Mouse (Mus musculus) pancreas, adult 10 weeks (tissue): ENCODE data around the gene Elp5. TPM values are rescaled to one million over a fixed set of nuclear protein-coding genes. Genes with fewer than 3 reads are reported as not detected.

Experiments
- polyA plus RNA-seq: library from polyadenylated mRNA; stranded (reverse); fragments of 350-450 nt; fragmentation: Illumina TruSeq; extraction: RNeasy Lipid Tissue Mini Kit (QIAGEN cat#74804); gene quantifications from one replicate; pipeline ENCODE4 v1.2.3, GENCODE M21; 2015; ENCODE audit warnings: low read depth, low replicate concordance; ENCODE audit not compliant: insufficient read depth

Elp5 gene
- 22.5 TPM for polyA plus RNA-seq

DNA sequence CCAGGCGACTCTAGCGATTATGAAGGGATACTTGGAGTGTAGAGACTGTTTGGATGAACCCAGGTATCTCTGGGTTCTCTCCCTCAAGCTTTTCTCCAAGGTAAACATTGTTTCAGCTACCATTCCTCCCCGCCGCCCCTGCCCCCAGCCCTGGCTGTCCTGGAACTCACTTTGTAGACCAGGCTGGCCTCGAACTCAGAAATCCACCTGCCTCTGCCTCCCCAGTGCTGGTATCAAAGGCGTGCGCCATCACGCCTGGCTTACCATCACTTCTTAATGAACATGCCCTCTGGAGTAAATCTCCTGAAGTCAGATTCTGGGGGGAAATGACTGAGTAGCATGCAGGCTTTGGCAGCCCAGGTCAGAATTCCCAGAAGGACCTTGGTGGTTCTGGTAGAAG is at the start of gene Elp5:
Gene Elp5, minus strand, starts transcription at position 293 of the 400 bp plus-strand sequence.

DNA sequence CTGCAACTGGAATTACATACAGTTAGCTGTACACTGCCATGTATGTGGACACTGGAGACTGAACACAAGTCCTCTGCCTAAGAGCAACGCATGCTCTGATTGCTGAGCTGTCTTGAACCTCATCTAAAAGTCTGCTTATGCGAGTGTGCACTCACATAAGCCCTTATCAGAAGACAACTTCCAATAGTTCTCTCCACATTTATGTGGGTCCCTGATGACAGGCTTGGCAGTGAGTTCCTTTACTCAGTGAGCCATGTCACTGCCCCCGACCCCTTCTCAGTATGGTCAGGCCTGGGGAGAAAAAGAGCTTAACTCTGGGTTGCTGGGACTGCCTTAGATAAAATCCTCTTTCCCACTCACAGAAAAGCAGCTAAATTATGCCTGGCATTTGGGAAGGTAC is 34.4 kb upstream of the Elp5 start, which contains the start of gene Dlg4:
Gene Dlg4, plus strand, starts transcription at position 274 of the 400 bp plus-strand sequence.

DNA sequence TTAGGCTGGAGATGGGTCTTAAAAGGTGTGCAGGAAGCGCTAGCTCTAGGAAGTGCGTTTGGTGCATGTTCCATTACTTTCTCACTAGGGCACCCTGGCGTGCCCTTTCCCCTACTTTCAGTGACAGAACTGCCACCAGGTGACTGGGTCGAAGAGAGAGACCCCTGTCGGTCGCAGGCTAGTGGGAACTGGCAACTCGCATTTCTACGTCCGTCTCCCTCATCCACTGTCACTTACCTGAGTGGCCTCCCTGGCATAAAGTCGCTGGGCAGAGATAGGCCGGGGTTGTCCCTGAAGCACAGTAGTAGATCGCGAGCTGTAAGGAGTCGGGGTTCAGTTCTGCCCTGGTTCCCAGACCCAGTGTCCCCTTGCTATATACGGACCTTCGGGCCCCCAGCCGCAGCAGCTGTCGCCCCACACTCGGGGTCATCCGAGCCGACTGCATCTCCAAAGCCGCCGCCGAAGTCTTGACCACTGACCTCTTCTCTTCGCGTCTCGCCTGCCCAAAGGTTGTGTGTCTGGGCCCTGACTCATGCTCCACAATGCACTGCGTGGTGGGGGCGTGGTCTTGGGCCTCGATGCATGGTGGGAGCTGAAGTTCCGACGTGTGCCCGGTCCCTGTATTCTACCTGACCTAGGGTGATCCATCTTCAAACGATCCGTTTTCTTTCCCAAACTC is 32.7 kb upstream of the Elp5 start, which contains the start of gene Acadvl:
Gene Acadvl, minus strand, starts transcription at position 532 of the 679 bp plus-strand sequence.

DNA sequence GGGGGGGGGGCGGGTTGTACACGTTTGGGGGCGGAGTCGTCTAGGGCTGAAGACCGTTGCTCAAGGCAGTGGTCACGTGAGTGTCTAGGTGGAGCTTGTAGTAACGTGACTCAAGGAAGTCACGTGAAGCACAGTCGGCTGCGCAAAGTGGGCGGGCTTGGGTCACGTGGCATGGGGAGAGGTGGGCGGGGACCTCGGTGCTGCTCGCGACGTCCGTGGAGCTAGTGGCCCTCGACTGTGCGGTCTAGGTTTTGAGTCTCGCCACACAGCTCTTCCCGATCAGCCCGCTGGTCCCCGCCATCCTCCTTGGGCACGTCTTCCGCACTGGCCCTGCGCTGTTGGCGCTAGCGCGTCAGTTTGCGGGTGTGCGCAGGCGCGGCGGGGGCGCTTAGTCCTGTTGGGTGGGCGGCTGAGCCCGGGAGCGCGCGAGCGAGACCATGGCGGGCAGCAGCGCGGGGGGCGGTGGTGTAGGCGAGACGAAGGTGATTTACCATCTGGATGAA is 18.1 kb upstream of the Elp5 start, which contains the start of gene Dvl2:
Gene Dvl2, plus strand, starts transcription at position 200 of the 503 bp plus-strand sequence.

DNA sequence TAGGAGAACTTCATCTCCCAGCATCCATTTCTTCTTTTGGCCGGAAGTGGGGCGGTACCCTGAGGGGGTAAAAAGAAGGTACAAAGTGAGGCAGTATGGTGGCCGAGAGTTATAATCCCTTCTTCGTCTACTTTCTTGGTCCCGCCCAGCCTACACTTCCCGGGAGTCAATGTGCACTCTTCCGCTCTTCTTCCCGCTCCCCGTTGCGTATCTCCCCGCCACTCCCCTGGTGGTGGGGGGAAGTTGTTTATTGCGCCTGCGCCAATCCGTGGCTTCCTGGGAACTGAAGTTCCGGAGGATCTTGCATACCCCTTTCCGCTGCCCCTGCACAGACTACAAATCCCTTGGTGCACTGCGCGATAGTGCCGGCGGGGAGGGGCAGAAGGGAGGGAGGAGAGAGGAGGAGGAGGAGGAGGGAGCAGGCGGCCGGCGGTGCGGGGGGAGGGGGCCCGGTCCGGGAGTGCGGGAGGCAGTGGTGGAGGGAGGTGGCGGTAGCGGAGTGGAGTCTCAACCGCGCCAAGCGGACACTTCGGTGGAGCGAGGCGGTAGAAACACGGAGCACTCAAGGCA is 13.2 kb upstream of the Elp5 start, which contains the start of gene Phf23:
Gene Phf23, plus strand, starts transcription at position 387 of the 570 bp plus-strand sequence.

DNA sequence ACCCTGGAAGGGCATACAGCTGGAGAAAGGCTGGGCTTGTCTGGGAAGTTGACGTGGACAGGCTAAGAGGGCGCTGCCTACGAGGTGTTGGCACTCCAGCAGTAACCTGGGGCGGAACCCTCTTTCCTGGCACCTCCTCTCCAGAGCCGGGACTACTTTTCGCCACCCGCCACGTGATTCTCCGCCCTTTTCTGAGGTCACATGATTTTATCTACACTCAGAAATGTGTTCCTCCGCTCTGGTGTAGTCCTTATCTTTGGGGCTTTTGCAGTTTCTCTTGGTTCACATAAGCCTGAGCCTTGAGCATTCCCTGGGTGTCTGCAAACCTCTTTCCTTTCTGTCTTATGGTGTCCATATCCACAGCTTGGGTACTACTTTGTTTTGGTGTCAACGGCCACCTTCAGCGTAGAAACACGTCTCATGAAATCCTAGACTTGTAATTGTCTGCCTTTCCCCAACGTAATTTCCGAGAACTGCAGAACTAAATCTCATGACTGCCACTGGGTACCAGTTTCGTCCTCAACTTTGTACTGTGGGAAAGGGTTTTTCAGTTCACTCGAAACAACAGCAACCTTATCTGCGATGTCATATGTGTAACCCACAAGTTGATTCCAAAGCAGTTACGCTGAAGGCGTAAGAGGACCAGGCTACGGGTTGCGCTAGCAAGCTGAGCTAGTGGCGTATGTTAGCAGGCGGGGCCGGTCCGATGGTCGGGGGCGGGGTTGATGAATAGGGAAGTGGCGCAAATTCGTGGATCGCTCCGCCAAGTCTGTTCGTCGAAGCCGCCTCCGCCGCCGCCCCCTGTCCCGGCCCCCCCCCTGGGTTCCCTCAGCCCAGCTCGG is 8.8 kb upstream of the Elp5 start, which contains the start of gene Gabarap:
Gene Gabarap, plus strand, starts transcription at position 294 of the 842 bp plus-strand sequence.

DNA sequence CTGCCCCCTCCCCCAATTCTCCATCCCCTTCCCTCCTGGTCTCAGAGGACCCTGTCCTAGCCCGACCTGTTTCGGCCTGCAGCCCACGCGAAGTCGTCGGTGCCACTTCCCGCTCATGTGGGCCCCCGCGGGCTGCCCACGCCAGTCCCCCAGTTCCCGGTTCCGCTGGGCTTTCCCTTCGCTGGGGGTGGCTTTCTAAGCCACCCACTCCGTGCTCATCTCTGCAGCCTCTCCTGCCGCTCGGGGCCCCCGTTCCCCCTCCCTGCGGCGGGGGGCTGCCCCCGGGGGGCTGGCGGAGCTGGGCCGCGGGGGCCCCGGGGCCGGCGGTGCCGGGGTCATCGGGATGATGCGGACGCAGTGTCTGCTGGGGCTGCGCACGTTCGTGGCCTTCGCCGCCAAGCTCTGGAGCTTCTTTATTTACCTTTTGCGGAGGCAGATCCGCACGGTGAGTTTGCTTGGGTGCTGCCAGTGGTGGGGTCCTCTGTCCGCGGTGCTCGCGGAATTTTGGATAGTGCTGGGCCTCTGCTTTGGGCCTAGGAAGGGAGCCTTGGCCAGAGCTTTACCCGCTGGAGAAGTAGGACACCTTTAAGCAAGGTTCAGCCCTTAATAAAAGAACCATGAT is 1.1 kb downstream of the Elp5 start, which contains the start of gene Ctdnep1:
Gene Ctdnep1, plus strand, starts transcription at position 16 of the 622 bp plus-strand sequence.

DNA sequence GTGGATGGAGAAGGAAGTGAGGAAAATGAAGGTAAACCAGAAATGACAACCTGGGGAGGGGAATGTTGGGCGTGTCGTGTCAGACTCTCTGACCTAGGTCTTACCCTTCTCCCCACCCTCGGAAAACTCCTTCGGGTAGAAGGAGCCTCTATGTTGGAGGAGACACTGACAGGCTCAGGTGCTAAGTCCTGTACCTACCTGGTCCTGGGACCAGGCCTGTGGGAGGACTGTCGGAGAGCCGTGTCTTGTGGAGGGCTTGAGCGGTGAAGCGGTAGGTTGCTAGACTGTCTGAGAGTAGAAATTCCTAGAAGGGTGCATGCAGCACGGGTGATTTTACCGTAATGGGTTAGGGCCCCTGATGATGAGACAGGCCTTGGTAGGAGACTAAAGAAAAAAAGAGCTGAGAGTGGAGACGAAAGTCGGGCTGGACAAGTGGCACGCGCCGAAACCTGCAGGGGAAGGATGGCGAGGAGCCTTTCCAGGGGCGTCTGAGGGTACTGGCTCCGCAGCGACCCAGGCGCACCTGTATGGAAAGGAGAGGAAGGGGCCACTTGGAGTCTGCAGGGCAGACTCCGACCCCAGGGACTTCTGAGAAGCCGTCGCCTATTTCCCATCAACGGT is 17.6 kb downstream of the Elp5 start, which contains the start of gene Cldn7:
Gene Cldn7, plus strand, starts transcription at position 130 of the 621 bp plus-strand sequence.

DNA sequence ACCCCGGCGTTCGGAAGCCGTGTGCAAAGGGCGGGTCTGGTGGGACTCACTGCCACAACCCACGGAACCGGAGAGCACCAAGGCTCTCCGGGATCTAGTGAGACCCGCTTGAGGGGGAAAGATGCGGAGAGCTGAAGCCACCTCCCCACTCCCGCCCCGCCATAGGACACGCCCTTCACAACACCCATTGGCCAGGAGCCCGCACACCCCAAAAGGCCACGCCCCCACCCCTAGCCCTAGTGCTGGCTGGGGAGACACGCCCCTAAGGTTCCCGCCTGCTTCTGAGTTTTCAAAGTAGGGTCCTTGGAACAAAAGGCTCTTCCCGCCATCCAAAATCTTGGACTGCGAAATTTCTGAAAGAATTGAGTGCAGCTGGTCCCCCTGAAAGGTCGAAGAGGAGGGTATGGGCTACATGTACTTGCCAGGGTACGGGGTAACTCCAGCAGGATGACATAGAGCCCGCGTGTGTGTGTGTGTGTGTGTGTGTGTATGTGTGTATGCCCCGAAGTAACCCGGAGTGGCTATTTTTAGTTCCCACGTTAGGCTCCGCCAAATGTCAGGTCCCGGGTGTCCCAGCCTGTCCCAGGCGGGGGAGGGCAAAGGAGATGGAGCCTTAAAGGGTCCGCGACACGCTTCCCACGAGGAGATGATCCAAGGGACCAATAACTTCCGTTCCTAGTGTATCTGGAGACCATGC is 34.1 kb downstream of the Elp5 start, which contains the start of gene Slc2a4:
Gene Slc2a4, minus strand, starts transcription at position 123 of the 697 bp plus-strand sequence.

DNA sequence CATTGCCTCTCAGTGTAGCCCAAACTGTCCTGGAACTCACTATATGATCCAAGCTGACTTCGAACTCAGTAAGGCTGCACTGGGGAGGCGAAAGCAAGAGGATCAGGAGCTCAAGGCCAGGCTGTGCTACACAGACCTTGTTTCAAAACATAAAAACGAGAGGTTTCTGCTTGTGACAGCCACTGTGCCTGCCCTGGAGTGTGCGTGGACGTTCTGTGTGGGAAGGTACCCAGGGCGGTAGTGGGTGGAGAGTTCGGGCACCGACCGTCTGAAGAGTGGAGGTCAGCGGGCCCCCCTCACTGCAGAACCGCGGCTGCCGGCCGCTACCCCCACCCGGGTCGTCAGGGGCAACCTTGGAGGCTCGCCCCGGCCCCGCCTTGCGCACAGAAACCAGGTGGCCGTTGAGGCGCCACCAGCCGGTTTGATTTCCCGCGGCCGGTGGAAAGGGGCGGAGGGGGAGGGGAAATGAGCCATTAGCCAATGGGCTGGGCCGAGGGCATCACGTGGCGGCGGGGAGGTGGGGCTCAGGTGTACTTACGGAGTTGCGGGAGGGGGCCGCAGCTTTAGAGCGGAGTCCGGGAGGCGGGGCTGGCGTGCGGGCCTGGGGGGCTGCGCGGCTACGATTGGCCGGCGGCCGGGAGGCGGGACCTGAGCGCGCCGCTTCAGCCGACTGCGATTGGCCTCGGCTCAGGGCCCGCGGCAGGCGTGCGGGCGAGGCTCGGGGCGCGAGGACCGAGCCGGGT is 47.0 kb downstream of the Elp5 start, which contains the start of gene Ybx2:
Gene Ybx2, plus strand, starts transcription at position 660 of the 743 bp plus-strand sequence.

DNA sequence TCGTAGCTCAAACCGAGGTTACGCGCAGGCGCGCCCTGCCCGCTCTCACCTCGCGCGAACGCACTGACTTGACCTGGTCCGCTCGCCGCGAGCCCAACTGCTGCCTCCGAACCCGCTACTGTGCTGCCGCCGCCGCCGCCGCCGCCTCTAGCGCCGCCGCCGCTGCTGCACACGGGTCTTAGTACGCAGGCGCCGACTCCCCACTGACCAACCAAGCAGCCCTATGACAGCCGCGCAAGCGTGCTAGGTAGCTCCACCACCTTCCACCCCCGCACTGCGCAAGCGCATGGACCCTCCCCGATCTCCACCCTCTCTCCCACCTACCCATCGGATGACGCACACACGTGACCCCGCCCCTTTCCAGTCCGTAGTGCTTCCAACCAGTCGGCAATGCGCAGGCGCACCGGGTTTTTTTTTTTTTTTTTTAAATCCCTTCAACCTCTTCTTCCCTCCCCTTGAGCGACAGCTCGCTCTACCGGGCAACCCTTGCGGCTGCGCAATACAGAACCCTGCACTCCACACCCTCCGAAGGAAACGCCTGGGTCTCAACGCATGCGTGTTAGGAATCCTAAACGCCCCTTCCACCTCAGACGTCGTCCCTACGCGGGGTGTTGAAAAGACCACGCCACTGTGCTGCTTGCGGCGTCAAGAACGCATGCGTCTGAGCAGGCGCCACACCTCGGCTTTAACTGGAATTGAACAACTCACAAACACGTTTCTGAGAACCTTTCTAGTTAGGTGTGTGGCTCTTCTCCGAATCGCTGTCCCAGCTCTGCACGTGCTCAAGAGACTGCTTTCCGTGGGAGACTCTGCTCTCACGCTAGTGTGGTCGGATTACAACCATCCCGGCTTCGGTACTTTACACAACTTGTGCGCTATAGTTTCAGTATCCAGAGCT is 61.0 kb downstream of the Elp5 start, which contains the start of gene Eif5a:
Gene Eif5a, minus strand, starts transcription at position 845 of the 898 bp plus-strand sequence.

Other genes starting within 250 kb of the Elp5 start
- 11.2 TPM for gene Polr2a, start 223.9 kb downstream of the Elp5 start, polyA plus RNA-seq
- gene Slc35g3, start 220.5 kb downstream of the Elp5 start, polyA plus RNA-seq: not detected
- gene Zbtb4, start 216.6 kb downstream of the Elp5 start, polyA plus RNA-seq: 7.3 TPM
- gene Chrnb1, start 186.6 kb downstream of the Elp5 start, polyA plus RNA-seq: 3.0 TPM
- 1.2 TPM for gene Fgf11, start 180.7 kb downstream of the Elp5 start, polyA plus RNA-seq
- 1.6 TPM for gene Tmem102, start 176.9 kb downstream of the Elp5 start, polyA plus RNA-seq
- not detected for gene Gm39566, start 167.2 kb downstream of the Elp5 start, polyA plus RNA-seq
- gene Spem2, start 164.1 kb downstream of the Elp5 start, polyA plus RNA-seq: not detected
- not detected for gene Spem1, start 160.3 kb downstream of the Elp5 start, polyA plus RNA-seq
- 6.3 TPM for gene Nlgn2, start 144.7 kb downstream of the Elp5 start, polyA plus RNA-seq
- gene Tmem256, start 144.0 kb downstream of the Elp5 start, polyA plus RNA-seq: 73.9 TPM
- 8.3 TPM for gene Plscr3, start 136.1 kb downstream of the Elp5 start, polyA plus RNA-seq
- 6.0 TPM for gene Tnk1, start 123.8 kb downstream of the Elp5 start, polyA plus RNA-seq
- not detected for gene Tmem95, start 104.5 kb downstream of the Elp5 start, polyA plus RNA-seq
- gene Kctd11, start 101.1 kb downstream of the Elp5 start, polyA plus RNA-seq: 1.4 TPM
- 0.87 TPM for gene Acap1, start 87.0 kb downstream of the Elp5 start, polyA plus RNA-seq
- not detected for gene 2810408A11Rik, start 81.5 kb downstream of the Elp5 start, polyA plus RNA-seq
- 12.3 TPM for gene Neurl4, start 81.4 kb downstream of the Elp5 start, polyA plus RNA-seq
- 25.1 TPM for gene Gps2, start 68.6 kb downstream of the Elp5 start, polyA plus RNA-seq
- gene Eif5a, start 60.6 kb downstream of the Elp5 start, polyA plus RNA-seq: 133 TPM
- gene Ybx2, start 46.7 kb downstream of the Elp5 start, polyA plus RNA-seq: 1.6 TPM
- gene Slc2a4, start 34.3 kb downstream of the Elp5 start, polyA plus RNA-seq: 3.1 TPM
- gene Cldn7, start 17.7 kb downstream of the Elp5 start, polyA plus RNA-seq: 21.0 TPM
- gene Ctdnep1, start 1.4 kb downstream of the Elp5 start, polyA plus RNA-seq: 42.3 TPM
- gene Gabarap, start 8.6 kb upstream of the Elp5 start, polyA plus RNA-seq: 186 TPM
- 15.8 TPM for gene Phf23, start 13.3 kb upstream of the Elp5 start, polyA plus RNA-seq
- 6.6 TPM for gene Dvl2, start 18.1 kb upstream of the Elp5 start, polyA plus RNA-seq
- 25.2 TPM for gene Acadvl, start 32.9 kb upstream of the Elp5 start, polyA plus RNA-seq
- 8.8 TPM for gene Dlg4, start 34.4 kb upstream of the Elp5 start, polyA plus RNA-seq
- gene Asgr1, start 71.6 kb upstream of the Elp5 start, polyA plus RNA-seq: not detected
- not detected for gene Asgr2, start 110.1 kb upstream of the Elp5 start, polyA plus RNA-seq
- 8.1 TPM for gene Mgl2, start 147.8 kb upstream of the Elp5 start, polyA plus RNA-seq
- 6.6 TPM for gene Clec10a, start 173.7 kb upstream of the Elp5 start, polyA plus RNA-seq
- 1.8 TPM for gene Slc16a11, start 230.2 kb upstream of the Elp5 start, polyA plus RNA-seq
- gene Slc16a13, start 238.5 kb upstream of the Elp5 start, polyA plus RNA-seq: 1.4 TPM
- gene Bcl6b, start 247.3 kb upstream of the Elp5 start, polyA plus RNA-seq: 3.7 TPM